Mouse (Mus musculus) adipocyte (in vitro differentiated cells): Measurements from ENCODE around the gene Phospho1.

Experiments used
- DNase-seq: peaks from one replicate; pipeline ENCODE4 v3.0.0-alpha.2; 2016; ENCODE audit warnings: low spot score

Gene Phospho1

DNA sequence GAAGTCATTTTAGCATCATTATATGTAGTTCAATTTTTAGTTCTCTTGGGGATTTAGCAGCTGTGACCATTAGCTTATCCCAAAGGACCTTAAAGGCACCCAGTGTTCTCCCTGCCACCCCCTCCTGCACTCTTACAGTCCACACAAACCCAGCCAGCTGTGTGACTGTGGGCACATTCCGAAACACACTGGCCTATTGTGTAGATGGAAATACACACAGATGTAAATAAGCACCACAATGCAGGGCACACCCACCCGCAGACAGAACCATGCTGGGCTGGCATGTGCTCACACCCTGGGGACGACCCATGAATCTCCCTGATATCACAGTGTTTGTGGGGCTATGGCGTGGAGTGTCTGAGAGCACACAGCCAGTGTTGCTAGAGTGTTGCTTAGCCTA lies 12.1 kb upstream of the Phospho1 start:
- DNase-seq, result no peak

DNA sequence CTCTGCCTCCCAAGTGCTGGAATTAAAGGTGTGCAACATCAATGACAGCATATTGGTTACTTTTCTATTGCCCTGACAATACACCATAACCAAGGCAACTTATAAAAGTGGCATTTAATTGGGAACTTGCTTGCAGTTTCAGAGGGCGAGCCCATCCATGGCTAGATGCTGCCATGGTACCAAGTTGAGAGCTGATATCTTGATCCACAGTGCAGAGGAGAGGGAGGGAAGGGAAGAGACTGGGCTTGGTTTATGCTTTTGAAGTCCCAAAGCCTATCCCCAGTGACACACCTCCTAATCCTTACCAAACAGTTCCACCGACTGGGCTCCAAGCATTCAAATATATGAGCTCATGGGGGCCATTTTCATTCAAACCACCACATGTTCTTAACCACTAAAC lies 10.2 kb upstream of the Phospho1 start:
- no peak for DNase-seq

DNA sequence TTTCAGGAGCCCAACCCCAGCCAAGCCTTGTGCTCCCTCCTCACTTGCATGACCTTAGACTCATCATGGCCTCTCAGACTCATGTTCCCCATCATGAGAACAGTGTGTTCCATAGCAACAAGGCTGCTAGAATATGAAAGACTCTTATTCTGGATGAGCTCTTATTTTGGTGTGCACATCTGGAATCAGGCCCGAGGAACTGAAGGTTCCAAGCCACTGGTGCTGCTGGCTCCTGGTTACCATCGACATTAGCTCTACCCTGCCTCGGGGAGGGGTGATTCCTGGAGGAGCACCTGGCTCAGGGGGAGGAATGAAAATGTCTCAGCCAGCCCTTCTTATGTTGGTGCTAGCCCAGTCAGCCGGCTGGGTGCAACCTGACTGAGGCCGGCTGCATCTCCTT lies 9.4 kb upstream of the Phospho1 start:
- peak; percentile 43 for DNase-seq

DNA sequence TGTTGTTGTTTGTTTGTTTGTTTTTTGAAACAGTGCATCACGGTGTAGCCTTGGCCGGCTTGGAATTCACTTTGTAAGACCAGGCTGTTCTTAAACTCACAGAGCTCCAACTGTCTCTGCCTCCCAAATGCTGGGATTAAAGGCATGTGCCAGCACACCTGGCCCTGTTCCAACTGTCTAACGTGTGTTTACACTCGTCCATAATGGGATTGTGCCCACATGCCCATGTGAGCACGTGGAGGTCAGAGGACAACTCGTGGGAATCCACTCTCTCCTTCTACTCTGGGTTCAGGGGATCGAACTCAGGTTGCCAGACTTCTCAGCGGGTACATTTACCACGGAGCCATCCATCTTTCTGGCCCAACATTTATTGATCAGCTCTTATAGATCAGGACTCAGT lies 8.9 kb upstream of the Phospho1 start:
- peak; percentile 18 for DNase-seq

DNA sequence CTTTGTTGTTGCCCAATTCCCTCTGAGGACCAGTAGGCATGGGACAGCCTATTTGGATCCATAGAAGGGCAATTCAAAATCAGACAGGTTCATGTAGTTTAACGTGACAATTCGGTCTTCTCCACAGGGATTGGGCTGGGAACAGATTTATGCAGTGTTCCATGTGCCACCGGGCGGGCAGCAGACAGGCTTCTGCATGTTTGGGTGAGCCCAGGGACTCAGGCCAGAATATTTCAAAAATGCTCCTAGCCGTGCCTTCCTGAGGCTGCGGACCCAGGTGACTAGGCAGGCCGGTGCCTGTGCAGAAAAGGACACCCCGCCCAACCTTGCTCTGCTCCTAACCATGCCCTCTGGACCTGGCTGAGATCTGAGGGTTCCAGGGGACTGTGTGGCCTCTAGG lies 5.2 kb upstream of the Phospho1 start:
- no peak for DNase-seq

DNA sequence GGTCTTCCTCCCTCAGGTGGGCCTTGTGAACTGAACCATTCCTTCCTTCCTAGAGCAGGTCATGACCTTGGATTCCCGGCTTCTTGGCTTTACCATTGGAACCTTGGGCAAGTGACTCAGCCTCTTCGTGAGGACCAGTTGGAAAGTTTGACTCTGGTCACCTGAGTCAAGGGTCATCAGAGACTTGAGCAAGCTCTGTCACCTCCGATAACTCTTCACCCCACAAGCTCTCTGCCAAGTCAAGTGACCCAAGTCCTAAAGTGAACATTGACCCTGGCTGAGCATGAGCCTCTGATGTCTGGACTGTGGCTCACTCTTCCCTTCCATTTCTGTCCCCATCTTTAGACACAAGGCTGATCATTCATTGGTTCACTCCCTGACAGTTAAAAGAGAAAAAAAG lies 2.8 kb upstream of the Phospho1 start:
- no peak for DNase-seq

DNA sequence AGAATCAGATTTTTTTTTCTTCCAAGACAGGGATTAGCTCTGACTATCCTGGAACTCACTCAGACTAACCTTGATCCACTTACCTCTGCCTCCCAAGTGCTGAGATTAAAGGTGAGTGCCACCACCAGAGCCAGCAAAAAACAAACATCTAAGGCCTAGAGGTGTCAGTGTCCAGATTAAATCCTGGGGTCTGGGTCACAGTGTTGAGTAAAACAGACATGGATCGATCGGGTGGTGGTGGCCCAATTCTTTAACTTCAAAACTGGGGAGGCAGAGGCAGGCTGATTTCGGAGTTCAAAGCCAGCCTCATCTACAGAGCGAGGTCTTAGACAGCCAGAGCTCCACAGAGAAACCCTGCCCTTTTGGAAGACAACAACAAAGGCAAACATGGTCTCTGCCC lies 1.9 kb upstream of the Phospho1 start:
- no peak for DNase-seq

DNA sequence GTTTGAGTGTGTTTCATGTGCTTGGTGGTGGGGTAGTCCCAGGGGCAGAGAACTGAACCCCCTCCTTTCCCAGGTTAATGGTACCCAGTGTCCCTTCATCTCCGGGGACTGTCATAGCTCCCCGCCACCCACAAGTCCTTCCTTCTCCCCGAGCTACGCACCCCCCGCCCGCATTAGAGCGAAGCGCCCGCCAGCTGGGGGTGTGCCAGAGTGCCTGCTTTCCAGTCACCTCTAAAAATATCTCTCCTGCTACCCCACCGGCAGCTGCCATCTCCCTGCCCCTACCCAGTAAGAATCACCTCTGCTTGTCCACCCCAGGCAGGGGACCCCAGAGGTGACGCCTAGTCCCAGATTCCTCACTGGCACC lies 561 bp downstream of the Phospho1 start:
- DNase-seq, result no peak

DNA sequence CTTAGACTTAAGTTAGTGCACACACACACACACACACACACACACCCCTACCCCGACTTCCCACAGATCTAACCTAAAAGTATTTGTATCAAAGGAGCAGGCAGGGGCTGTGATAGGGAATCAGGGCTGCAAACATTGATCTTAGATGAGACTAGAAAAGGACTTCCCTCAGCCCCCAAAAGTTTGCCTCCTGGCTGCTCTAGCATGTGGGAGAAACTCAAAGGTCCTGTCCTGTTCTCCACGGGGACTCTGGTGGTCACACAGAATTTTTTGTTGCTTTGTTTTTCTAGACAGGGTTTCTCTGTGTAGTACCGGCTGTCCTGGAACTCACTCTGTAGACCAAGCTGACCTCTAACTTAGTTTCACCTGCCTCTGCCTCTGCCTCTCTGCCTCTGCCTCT lies 1.3 kb downstream of the Phospho1 start:
- no peak for DNase-seq

DNA sequence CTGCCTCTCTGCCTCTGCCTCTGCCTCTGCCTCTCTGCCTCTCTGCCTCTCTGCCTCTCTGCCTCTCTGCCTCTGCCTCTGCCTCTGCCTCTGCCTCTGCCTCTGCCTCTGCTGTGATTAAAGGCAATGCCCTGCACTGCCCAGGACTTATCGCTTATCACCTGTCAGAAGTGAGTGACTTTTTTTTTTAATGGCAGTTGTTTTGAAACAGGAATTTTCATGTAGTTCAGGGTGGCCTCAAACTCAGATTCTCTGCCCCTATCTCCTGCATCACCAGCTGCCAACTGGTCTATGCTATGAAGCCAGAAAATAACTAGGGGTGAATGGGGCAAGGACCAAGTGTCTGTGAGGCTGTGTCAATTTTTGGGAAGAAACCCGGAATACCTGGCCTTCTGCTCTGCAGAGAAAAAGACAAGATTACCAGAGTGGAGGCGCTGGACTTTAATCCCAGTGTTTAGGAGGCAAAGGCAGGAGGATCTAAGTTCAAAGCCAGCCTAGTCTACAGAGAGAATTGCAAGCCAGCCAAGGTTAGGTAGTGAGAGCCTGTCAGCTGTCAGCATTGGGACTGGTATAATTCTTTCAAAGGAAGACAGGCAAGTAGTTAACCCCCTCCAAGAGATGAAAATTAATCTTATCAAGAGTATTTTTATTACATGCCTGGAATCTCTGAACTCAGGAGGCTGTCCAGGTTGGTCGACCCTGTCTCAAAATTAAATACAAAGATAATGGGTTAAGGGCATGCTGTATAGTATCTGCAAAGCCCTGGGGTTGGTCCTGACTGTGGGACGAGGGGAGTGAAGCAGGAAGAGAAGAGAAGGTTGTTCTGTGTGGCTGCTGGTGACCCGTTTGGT lies 2.2 kb downstream of the Phospho1 start:
- no peak for DNase-seq

DNA sequence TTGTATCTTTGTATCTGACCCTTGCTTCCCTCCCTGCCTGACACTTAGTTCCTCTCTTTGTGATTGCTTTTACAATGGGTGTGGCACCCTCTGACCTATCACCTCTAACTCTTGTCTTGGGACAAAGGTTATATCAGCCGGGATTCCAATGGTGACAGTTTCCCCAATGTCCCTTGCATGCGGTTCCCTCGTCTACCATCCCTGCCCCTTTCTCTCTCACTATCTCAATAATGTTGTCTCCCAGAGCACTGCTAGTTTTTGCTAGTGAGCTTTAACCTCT lies 2.8 kb downstream of the Phospho1 start:
- no peak for DNase-seq

DNA sequence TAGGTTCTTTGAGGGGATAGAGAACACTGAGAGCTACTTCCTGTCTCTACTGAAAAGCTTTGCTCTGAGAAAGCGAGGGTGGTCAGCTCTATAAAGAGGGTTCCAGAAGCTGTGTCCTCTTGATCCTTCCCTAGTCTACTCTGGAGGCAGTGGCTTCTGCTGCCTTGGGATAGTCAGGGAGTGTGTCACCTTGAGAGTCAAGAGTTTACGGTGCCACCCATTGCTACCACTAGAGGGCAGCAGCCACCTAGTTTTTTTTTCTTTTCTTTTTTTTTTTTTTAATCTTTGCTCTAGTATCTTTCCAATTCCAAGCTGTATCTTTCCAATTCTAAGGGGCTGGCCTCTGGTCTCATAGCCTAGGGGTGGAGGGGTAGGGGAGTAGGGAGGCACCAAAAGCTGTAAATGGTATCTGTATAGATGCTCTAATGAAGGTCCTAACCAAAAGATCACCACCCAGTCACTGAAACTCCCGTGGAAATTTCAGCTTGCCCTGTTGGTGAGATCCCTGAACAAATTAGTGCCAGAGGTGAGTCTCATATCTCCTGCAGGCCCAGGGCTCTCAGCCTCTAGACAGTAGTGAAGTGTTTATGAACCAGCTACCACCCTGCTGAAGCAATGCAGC lies 3.3 kb downstream of the Phospho1 start:
- peak; percentile 86 for DNase-seq

DNA sequence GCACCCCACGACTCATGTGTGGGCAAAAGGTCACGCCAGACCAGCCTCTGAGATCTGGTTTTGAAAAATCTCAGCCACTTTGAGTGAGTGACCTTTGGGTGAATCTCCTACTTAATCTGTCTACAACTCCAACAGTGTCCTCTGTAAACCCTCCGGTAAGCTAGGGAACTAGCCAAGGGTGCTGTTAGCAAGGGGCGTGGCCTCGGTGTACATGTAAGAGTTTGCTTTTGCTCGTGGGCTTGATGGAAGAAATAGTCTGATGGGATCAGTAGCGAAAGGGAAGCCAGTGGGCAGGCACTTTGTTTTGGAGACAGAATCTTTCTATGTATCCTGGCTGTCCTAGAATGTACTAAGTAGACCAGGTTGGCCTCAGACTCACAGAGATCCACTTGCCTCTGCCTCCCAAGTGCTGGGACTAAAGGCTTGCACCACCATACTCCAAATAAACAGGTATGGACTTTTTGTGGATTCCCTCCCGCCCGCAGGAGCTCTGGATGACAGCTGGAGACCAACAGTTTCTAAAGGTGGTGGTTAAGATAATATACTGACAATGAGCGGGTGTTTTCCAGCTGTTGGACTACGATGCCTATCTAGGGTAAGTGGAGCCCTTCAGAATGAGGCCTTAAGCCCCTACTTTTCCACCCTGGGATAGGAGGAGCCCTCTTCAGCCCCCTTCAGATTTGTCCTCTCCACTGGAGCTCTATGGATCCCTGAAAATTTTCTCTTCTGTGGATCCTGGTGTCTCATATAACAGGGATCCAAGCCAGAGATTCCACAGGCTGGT lies 4.1 kb downstream of the Phospho1 start:
- peak; percentile 37 for DNase-seq

DNA sequence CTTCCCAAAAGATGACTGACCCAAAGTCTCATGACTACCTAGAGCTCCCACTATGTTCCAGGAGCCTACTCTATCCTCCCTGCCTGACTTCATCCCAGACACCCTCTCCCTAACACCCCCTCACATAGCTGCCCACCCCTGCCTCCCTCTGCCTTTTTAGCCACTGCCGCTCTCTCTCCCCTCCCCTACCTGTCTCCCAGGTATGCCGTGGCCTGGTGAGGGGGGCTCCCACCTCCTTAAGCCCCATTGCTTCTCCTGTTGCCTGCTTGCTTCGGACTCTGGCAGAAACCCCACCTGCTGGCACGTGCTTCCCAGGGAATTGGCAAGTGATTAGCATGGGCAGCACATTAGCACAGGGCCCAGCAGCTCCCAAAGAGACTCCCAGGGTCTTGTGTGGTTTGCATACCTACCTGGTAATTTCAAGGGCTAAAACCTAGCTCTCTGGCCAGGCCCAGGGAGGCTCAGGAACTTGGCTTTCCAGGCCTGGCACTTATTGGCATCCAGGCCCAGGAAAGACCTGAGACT lies 5.3 kb downstream of the Phospho1 start:
- no peak for DNase-seq

DNA sequence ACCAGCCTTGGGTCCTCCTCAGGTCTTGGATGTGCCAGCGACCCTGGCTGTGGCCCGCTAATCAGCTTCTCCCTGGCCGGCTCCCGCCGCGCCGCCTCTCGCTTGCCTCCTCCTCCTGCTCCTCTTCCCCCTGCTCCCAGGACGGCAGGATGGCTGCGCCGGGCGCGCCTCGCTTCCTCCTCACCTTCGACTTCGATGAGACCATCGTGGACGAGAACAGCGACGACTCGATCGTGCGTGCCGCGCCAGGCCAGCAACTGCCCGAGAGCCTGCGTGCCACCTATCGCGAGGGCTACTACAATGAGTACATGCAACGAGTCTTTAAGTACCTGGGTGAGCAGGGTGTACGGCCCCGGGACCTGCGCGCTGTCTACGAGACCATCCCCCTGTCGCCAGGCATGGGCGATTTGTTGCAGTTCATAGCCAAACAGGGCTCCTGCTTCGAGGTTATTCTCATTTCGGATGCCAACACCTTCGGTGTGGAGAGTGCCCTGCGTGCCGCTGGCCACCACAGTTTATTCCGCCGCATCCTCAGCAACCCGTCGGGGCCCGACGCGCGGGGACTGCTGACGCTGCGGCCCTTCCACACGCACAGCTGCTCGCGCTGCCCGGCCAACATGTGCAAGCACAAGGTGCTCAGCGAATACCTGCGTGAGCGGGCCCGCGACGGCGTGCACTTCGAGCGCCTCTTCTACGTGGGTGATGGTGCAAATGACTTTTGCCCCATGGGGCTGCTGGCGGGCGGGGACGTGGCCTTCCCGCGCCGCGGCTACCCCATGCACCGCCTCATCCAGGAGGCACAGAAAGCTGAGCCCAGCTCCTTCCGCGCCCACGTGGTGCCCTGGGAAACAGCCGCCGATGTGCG lies 6.3 kb downstream of the Phospho1 start:
- no peak for DNase-seq

DNA sequence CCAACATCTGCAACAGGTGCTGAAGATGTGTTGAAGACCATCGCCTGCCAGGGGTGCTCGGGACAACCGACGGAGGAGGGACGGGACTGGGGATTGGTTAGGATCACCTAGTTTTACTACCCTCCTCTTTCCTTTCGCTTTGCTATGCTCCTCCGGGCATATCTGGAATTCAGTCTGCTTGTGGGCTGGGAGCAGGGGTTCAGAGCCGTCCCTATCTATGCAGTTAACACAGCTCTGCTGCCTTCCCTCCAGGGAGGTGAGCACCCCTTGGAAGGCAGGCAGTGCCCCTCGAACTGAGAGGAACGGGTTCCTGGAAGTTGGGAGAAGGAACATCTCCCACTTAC lies 6.9 kb downstream of the Phospho1 start:
- DNase-seq, result no peak

DNA sequence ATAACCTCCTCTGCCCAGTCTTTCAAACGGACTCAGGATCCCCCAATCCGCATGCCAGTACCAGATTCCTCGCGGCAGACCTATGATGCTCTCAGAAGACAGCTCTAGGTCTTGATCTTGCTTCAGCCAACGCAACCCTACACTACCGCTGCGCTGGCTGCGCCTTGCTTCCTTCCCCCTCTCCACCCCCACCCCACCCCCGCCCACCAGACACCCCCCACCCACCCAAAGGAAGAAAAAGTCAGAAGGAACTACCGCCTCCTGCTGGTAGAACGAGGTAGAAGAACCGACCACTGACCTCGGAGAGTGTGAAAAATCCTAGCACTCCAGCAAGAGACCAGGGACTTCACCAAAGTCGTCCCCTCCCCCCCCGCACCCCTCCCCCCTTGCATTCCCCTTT lies 7.3 kb downstream of the Phospho1 start:
- no peak for DNase-seq

DNA sequence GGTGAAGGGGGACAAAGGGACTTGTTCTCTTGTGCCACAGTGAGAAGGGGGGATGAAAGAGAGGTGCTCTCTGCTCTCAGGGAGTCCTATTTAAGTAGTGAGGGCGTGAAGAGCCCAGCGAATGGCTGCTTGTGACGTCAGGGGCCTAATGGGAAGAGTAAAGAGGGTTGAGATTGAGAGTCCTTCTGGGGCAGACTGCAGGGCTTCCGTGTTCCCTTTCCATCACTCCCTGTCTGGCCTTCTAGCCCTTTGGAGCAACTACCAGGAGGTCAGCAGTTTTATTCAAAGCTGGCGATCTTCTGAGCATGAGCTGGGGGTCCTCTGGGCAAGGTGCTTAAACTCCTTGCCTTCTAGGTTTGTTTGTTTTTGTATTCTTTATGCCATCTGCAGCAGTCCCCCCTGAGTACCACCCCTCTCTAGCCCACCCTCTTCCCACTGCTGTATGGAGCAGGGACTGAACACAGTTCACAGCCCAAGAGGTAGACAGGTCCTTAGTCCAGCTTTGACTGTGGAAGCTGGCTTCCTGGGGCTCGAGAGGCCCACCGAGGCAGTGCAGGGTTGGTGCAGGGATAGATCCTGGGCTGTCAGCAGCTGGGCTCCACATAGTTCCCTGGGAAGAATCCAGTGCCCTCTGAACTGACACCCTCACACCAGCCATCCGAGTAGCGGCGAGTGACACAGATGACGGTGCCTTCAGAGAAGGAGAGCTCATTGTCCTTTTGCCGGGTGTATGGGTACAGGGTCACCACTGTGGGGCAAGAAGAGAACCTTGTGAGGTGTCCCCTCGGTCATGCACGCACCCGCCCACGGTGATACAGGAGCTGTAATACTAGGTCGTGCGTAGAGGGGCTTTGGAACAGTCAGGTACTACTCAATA lies 8.1 kb downstream of the Phospho1 start:
- no peak for DNase-seq

DNA sequence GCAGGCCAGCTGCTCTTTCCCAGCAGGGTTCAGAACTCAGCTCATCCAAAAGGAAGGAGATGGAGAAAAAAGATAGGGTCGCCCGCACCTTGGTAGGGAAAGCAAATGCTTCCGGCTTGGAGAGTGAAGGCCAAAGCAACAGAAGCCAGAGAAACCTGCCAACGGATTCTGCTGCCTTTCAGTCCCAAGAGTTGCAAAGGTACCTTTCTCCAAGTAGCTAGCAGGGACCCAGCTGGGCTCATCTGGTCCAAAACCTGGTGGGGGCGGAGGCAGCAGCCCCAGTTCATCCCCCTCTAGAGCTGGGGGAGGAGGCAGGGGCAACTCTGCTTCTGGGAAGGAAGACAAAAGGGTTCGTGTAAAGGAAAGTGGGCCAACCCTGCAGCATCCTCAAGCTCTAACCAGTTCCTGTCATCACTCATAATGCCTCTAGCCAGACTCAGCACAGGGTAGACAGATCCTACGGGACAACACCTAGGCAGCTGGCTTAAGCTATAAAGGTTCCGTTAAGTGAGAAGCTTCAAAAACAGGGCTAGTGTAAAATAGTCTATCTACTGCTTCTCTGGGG lies 8.8 kb downstream of the Phospho1 start:
- no peak for DNase-seq

DNA sequence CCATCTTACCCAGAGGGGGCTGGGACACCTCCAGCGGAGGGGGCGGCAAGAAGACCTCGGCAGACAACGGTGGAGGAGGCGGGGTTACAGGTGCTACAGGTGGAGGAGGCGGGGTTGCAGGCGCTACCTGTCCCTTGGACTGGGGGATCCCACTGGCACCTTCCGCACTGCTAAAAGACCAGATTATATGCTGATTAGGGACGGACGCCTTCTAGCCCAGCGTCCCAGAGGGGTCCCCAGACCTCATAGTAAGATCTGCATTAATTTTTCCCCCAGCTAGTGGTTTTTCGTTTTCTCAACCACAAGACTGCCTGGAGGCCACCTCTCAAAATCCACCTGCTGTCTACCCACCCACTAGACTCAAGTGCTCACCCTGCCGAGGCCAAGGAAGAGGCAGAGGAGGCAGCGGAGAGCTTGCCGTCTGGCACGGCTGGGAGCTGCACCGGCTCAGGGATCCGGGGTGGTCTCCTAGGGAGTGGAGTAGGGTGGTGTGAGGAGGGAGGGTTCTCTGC lies 9.4 kb downstream of the Phospho1 start:
- no peak for DNase-seq
